Mouse (Mus musculus): ENCODE results near the gene Ptpn23. TPM values are rescaled to one million over a fixed set of nuclear protein-coding genes. Genes with fewer than 3 reads are reported as not detected.

The Ptpn23 gene
- polyA plus RNA-seq, 1 experiment from 2014 or later, result 10.0 TPM

DNA sequence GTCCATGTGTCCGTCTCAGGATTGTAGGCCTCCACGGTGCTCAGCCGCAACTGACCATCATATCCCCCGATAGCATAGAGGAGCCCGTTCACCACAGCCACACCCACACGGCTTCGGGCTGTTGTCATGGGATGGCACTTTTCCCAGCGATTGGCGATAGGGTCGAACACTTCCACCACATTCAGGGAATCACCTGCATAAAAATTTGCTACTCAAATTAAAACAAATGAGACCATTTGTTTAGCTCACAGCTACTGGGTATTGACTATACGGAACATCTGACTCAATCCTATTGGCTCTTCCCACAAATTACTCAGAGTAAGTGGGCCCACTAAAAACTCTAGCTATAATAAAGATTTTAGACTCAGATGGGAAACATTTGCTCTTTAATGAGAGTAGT lies 28.0 kb upstream of the Ptpn23 start:
- Histone ChIP-seq H3K4me3 (ENCODE audit: low read depth, low read length) (no peak overlapping the region), H3K4me1 (replicated peaks; ENCODE audit: control insufficient read depth, insufficient read depth, low read length) (no peaks in the 10 kb centered on the region), H3K36me3 (ENCODE audit: control insufficient read depth, insufficient read depth) (peaks cover 49% of the 10 kb centered on the region), H3K9ac (ENCODE audit: low read depth, low read length) (no peak overlapping the region), H3K27ac (ENCODE audit: low read depth, low read length) (no peak overlapping the region), H3K27me3 (replicated peaks; ENCODE audit: control insufficient read depth, insufficient read depth, low read length) (no peaks in the 10 kb centered on the region), H3K9me3 (ENCODE audit: control insufficient read depth) (no peaks in the 10 kb centered on the region), H3K4me2 (replicated peaks; ENCODE audit: low read depth) (no peak overlapping the region)
- no peak for ATAC-seq
- WGBS, result 97% methylated on average over 11 of the region's 11 CpGs
- TF ChIP-seq CTCF (IDR thresholded peaks at IDR 0.05; ENCODE audit: low read depth), result no peak

DNA sequence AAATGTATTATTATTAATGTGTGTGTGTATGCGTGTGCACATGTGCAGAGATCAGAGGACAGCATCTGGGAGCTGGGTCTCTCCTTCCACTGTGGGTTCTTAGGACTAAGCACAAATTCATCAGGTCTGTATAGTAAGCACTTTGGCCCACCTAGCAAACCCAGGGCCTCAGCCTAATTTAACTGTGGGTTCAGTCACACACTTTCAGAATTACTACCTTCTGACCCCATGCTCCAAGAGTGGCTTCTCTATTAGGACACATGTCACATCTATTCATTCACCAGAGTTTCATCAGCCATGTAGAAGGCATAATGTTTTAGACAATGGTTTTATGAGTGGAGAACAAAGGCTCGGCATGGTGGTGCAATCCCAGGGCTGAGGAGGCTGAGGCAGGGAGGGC lies 25.0 kb upstream of the Ptpn23 start:
- H3K4me3 ChIP-seq (ENCODE audit: low read depth, low read length), result no peak overlapping the region
- no peak overlapping the region for H3K27ac ChIP-seq (ENCODE audit: low read depth, low read length)
- no peaks in the 10 kb centered on the region for H3K27me3 ChIP-seq (replicated peaks; ENCODE audit: control insufficient read depth, insufficient read depth, low read length)
- no peak overlapping the region for H3K4me2 ChIP-seq (replicated peaks; ENCODE audit: low read depth)
- no peaks in the 10 kb centered on the region for H3K4me1 ChIP-seq (replicated peaks; ENCODE audit: control insufficient read depth, insufficient read depth, low read length)
- no peak for TF ChIP-seq CTCF (IDR thresholded peaks at IDR 0.05; ENCODE audit: low read depth)
- whole genome bisulfite sequencing, result 95% methylated on average over 2 of the region's 2 CpGs
- H3K9ac ChIP-seq (ENCODE audit: low read depth, low read length), result no peak overlapping the region
- no peak for ATAC-seq
- peaks cover 72% of the 10 kb centered on the region for H3K36me3 ChIP-seq (ENCODE audit: control insufficient read depth, insufficient read depth)
- H3K9me3 ChIP-seq (ENCODE audit: control insufficient read depth), result no peaks in the 10 kb centered on the region

DNA sequence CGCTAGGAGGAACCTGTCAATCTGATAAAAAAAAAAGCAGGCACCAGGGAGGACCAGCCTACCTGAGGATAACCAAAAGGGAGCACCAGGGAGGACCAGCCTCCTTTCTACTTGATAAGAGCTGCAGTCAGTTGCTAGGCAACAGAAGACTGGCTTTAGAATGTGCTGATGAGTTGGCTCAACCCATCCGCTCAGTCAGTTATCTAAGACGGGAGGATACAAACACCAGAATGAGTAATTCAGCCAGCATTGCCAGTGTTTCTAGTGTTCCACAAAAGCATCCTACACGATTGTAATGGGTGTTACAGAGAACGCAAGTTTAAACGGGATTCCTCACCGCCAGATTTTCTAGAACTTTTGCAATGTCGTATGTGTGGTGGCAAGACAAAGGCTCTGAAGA lies 23.2 kb upstream of the Ptpn23 start:
- Histone ChIP-seq H3K4me1 (replicated peaks; ENCODE audit: control insufficient read depth, insufficient read depth, low read length) (no peaks in the 10 kb centered on the region), H3K4me2 (replicated peaks; ENCODE audit: low read depth) (no peak overlapping the region), H3K4me3 (ENCODE audit: low read depth, low read length) (no peak overlapping the region), H3K27me3 (replicated peaks; ENCODE audit: control insufficient read depth, insufficient read depth, low read length) (no peaks in the 10 kb centered on the region), H3K27ac (ENCODE audit: low read depth, low read length) (no peak overlapping the region), H3K36me3 (ENCODE audit: control insufficient read depth, insufficient read depth) (peaks cover 76% of the 10 kb centered on the region), H3K9me3 (ENCODE audit: control insufficient read depth) (no peaks in the 10 kb centered on the region), H3K9ac (ENCODE audit: low read depth, low read length) (no peak overlapping the region)
- no peak for ATAC-seq
- TF ChIP-seq CTCF (IDR thresholded peaks at IDR 0.05; ENCODE audit: low read depth), result no peak
- WGBS, result 76% methylated on average over 8 of the region's 8 CpGs

DNA sequence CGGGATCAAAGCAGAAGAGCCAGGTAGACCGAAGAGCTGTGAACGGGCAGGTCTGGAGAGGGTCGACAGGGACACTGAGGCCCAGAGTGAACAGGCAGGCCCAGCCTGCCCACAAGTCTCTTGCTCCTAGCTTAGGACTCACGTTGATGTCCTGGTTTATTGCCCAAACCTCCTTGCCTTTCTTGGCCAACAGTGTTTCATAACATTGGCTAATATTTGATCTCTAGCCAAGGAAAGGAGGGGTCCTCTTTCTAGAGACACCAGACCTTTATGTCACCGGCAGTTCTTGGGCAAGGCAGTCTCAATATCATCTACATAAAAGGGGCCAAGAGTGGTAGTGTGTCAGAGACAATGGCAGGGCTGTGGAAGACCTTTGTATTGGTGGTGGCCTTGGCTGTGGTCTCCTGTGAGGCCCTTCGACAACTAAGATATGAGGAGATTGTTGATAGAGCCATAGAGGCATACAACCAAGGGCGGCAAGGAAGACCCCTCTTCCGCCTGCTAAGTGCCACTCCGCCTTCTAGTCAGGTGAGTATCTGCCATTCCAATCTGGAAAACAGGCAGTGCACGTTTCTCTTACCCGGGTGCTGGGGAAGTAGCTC lies 11.6 kb upstream of the Ptpn23 start, which contains the start of gene Ngp:
Gene Ngp, plus strand, starts transcription at position 237 of the 602 bp plus-strand sequence.
- no peak for ATAC-seq
- H3K27me3 ChIP-seq (replicated peaks; ENCODE audit: control insufficient read depth, insufficient read depth, low read length), result no peaks in the 10 kb centered on the region

DNA sequence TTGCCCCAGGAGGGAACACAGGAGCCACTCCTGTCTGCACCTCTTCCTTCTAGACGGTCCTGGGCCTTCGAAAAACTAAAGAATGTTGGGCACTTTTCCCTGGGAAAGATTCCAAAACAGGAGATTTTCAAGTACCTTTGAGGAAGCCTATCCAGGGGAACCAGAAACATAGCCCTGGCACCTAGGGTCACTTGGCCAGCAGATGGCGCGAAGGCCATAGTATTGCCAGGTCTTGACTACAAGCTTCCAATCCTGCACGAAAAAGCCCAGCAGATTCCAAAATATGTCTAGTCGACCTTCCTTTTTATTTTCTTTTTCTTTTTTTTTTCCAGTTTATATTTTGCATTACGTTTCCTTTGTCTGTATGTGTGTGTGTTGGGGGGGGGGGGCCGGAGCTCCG lies 5.8 kb upstream of the Ptpn23 start:
- Histone ChIP-seq H3K9ac (ENCODE audit: low read depth, low read length) (no peak overlapping the region), H3K36me3 (ENCODE audit: control insufficient read depth, insufficient read depth) (no peaks in the 10 kb centered on the region), H3K27me3 (replicated peaks; ENCODE audit: control insufficient read depth, insufficient read depth, low read length) (no peaks in the 10 kb centered on the region), H3K27ac (ENCODE audit: low read depth, low read length) (no peak overlapping the region), H3K4me1 (replicated peaks; ENCODE audit: control insufficient read depth, insufficient read depth, low read length) (no peaks in the 10 kb centered on the region), H3K4me2 (replicated peaks; ENCODE audit: low read depth) (no peak overlapping the region), H3K9me3 (ENCODE audit: control insufficient read depth) (no peaks in the 10 kb centered on the region), H3K4me3 (ENCODE audit: low read depth, low read length) (no peak overlapping the region)
- ATAC-seq, result no peak
- 62% methylated on average over 9 of the region's 9 CpGs for WGBS
- peak; percentile 68 for TF ChIP-seq CTCF (IDR thresholded peaks at IDR 0.05; ENCODE audit: low read depth)

More for the DNA sequence above, 11.6 kb upstream of the Ptpn23 start, which contains the start of gene Ngp:
- H3K36me3 ChIP-seq (ENCODE audit: control insufficient read depth, insufficient read depth), result no peaks in the 10 kb centered on the region
- WGBS, result 78% methylated on average over 12 of the region's 12 CpGs
- H3K4me3 ChIP-seq (ENCODE audit: low read depth, low read length), result no peak within 1 kb of the TSS
- no peak for TF ChIP-seq CTCF (IDR thresholded peaks at IDR 0.05; ENCODE audit: low read depth)
- H3K4me2 ChIP-seq (replicated peaks; ENCODE audit: low read depth), result no peak within 1 kb of the TSS
- H3K9ac ChIP-seq (ENCODE audit: low read depth, low read length), result no peak within 1 kb of the TSS
- no peaks in the 10 kb centered on the region for H3K9me3 ChIP-seq (ENCODE audit: control insufficient read depth)
- H3K4me1 ChIP-seq (replicated peaks; ENCODE audit: control insufficient read depth, insufficient read depth, low read length), result no peaks in the 10 kb centered on the region; the same call in 1 of the 2 replicates
- no peak within 1 kb of the TSS for H3K27ac ChIP-seq (ENCODE audit: low read depth, low read length)

DNA sequence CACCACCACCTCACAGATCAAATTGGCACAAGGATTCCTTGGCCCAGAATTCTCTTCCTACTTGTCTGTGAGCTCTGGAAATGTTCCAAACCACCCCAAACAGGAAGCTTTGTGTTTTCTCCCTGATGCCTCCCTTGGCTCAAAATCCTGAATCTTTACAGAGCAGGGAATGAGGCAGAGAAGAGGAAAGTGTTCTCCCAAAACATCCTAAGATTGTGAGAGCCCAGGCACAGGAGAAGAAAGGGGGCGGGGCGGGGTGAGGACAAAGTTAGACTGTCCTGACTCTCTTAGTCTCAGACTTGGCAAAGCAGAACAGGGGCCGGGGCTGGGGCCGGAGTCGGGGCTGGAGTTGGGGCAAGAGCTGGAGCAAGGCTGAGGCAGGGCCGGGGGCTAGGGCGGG lies 4.9 kb upstream of the Ptpn23 start:
- Histone ChIP-seq H3K27ac (ENCODE audit: low read depth, low read length) (no peak overlapping the region), H3K27me3 (replicated peaks; ENCODE audit: control insufficient read depth, insufficient read depth, low read length) (no peaks in the 10 kb centered on the region), H3K4me1 (replicated peaks; ENCODE audit: control insufficient read depth, insufficient read depth, low read length) (no peaks in the 10 kb centered on the region), H3K9ac (ENCODE audit: low read depth, low read length) (no peak overlapping the region), H3K36me3 (ENCODE audit: control insufficient read depth, insufficient read depth) (no peaks in the 10 kb centered on the region), H3K4me3 (ENCODE audit: low read depth, low read length) (no peak overlapping the region), H3K4me2 (replicated peaks; ENCODE audit: low read depth) (no peak overlapping the region), H3K9me3 (ENCODE audit: control insufficient read depth) (no peaks in the 10 kb centered on the region)
- TF ChIP-seq CTCF (IDR thresholded peaks at IDR 0.05; ENCODE audit: low read depth), result no peak
- 73% methylated on average over 7 of the region's 7 CpGs for WGBS
- no peak for ATAC-seq
